Mouse (Mus musculus) thymus, postnatal 25 days (tissue): ENCODE results near the gene Inafm1.
A peak's percentile ranks its signal among the peaks of the same experiment; 100 is the strongest.
"Not testable (repeated sequence)": the region's sequence is repeated elsewhere in the genome, so short reads cannot be mapped to it uniquely, and the experiment has no call there.

ENCODE experiments used
- DNase-seq: peaks from one replicate; pipeline ENCODE4 v3.0.0; 2022

Gene Inafm1

GRCm38 (mm10) chr7:16296766-16297390 lies 23.5 kb upstream of the Inafm1 start:
- peak; percentile 89 for DNase-seq

GRCm38 (mm10) chr7:16296146-16296545 lies 22.7 kb upstream of the Inafm1 start:
- DNase-seq = no peak

GRCm38 (mm10) chr7:16295321-16295900 lies 22.0 kb upstream of the Inafm1 start:
- DNase-seq = peak; percentile 80

GRCm38 (mm10) chr7:16294837-16295236 lies 21.4 kb upstream of the Inafm1 start:
- peak; percentile 96 for DNase-seq

GRCm38 (mm10) chr7:16294346-16294745 lies 20.9 kb upstream of the Inafm1 start:
- DNase-seq = peak; percentile 53

- no peak for DNase-seq
These were observed 14.4 kb upstream of the Inafm1 start for GRCm38 (mm10) chr7:16287791-16288190.

- DNase-seq = no peak
These were observed 13.6 kb upstream of the Inafm1 start for GRCm38 (mm10) chr7:16287016-16287415.

- DNase-seq = peak; percentile 99
These were observed 12.9 kb upstream of the Inafm1 start, which contains the start of gene Ccdc9 for GRCm38 (mm10) chr7:16286026-16286961. Ccdc9 (minus strand) TSS chr7:16286795.

- DNase-seq = peak; percentile 64
These were observed 12.1 kb upstream of the Inafm1 start for GRCm38 (mm10) chr7:16285450-16286025.

- DNase-seq = no peak
These were observed 11.5 kb upstream of the Inafm1 start for GRCm38 (mm10) chr7:16284904-16285303.

- DNase-seq = no peak
These were observed 10.6 kb upstream of the Inafm1 start for GRCm38 (mm10) chr7:16284001-16284400.

GRCm38 (mm10) chr7:16282334-16282733 lies 8.9 kb upstream of the Inafm1 start:
- no peak for DNase-seq

- DNase-seq = no peak
These were observed 7.3 kb upstream of the Inafm1 start for GRCm38 (mm10) chr7:16280721-16281120.

GRCm38 (mm10) chr7:16274922-16275890 lies 1.8 kb upstream of the Inafm1 start:
- no peak for DNase-seq

- DNase-seq = peak; percentile 90
These were observed 336 bp upstream of the Inafm1 start for GRCm38 (mm10) chr7:16273766-16274140.

- DNase-seq = peak; percentile 56
These were observed 736 bp downstream of the Inafm1 start for GRCm38 (mm10) chr7:16272681-16273080.

GRCm38 (mm10) chr7:16271139-16271538 lies 2.3 kb downstream of the Inafm1 start:
- DNase-seq = no peak

GRCm38 (mm10) chr7:16266593-16266992 lies 6.8 kb downstream of the Inafm1 start:
- DNase-seq = not testable (repeated sequence)

- DNase-seq = no peak
These were observed 7.6 kb downstream of the Inafm1 start for GRCm38 (mm10) chr7:16265856-16266255.

- DNase-seq = no peak
These were observed 9.6 kb downstream of the Inafm1 start for GRCm38 (mm10) chr7:16263843-16264242.

- peak; percentile 80 for DNase-seq
These were observed 10.2 kb downstream of the Inafm1 start for GRCm38 (mm10) chr7:16263015-16263787.
